Mouse (Mus musculus): Measurements from ENCODE around the gene Gm4869.

GRCm38 (mm10) chr5:140411339-140411738, 34.1 kb upstream of the Gm4869 start:
- no peak for TF ChIP-seq POLR2A (IDR thresholded peaks at IDR 0.05; ENCODE audit: borderline replicate concordance, control insufficient read depth, low read depth, low read length)
- peak; percentile 70 for TF ChIP-seq CTCF (IDR thresholded peaks at IDR 0.05; ENCODE audit: control insufficient read depth, insufficient read depth, low read length)

Data from bone marrow, adult 2 months (tissue).